Mouse (Mus musculus): ENCODE results near the gene Ppp1r12b.

DNA sequence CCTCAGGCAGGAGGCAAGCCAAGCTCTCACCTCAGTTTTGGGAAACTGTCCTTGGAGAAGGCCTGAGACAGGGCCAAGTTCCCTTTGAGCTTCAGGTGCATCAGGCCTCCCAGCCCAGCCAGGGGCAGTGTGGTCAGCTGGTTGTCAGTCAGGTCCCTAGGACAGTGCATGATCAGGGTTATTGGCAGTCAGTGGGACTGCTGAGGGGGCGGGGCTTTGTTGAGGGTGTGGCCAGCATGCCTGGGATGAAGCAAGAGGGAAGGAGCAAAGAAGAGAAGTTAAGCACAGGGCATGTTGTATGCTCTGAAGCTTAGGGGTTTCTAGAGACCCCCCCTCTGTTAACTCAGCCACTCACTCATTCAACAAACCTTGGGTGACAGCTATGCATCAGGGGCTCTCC is 40.2 kb upstream of the Ppp1r12b start:
- no peak for TF ChIP-seq CTCF (IDR thresholded peaks at IDR 0.05; ENCODE audit: low read depth)
- TF ChIP-seq EP300 (optimal IDR thresholded peaks at IDR 0.05) = no peak
